Mouse (Mus musculus) ES-E14 (cell line): ENCODE measurements around the gene Esrrg.

Source experiments
- CHD2 ChIP-seq: IDR thresholded peaks from 2 replicates; pipeline ENCODE4 v1.6.1; 2014; ENCODE audit warnings: mild to moderate bottlenecking, low read depth, low read length, inconsistent platforms
- ZC3H11A ChIP-seq: IDR thresholded peaks from 2 replicates; pipeline ENCODE4 v1.6.1; 2012; ENCODE audit warnings: low read depth, mild to moderate bottlenecking, inconsistent platforms, low read length, borderline replicate concordance
- ZNF384 ChIP-seq: IDR thresholded peaks from 2 replicates; pipeline ENCODE4 v1.6.1; 2012; ENCODE audit warnings: low read depth, low read length, inconsistent platforms

DNA sequence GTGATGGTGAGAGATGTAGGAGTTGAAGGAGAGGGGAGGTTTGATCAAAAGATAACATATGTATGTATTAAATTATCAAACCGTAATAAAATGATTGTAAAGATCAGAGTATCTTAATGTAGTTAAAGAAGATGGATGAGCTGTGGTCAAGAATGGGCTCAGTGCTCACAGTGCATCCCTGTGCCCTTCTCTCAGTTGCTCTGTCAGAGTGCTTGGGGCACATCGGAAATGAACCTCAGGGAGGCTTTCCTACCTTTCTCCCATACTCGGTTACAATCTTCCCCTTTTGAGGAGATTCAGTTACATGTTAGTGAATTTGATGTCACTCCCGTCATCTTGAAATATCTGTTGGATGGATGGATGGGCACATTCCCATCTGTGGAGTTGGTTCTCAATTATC, 359.8 kb downstream of the Esrrg start:
- TF ChIP-seq ZNF384 (no peak), CHD2 (no peak), ZC3H11A (no peak)
